Mouse (Mus musculus): Measurements from ENCODE around the gene Pdlim1.

DNA sequence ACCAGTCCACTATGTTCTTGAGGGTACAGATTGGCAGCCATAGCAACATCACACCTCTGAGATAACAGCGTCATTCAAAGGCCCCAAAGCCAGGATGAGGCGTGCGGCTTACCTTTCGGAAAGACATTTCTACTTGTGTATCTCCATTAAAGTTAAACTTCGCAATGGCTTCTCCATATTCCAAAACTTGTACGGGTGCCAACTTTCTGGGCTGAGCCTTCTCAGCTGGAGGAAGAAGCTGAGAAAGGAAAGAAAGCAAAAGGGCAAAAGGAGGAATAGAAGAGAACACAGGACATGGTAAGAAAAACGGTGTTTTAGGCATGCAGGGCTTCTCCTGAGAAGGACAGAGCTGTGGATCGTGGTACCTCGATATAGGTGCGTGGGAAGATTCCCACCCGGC, 42.6 kb upstream of the Pdlim1 start:
- no peak for TF ChIP-seq POLR2A (IDR thresholded peaks at IDR 0.05; ENCODE audit: insufficient read depth, low read length)
- TF ChIP-seq CTCF (IDR thresholded peaks at IDR 0.05; ENCODE audit: low read depth, low read length) = no peak

Measured in ES-Bruce4 (cell line).